Mouse (Mus musculus) spleen, adult 2 months (tissue): ENCODE results near the gene Fbln2. TPM values are rescaled to one million over a fixed set of nuclear protein-coding genes. Genes with fewer than 3 reads are reported as not detected.

Experiments used
- DNase-seq, 2 experiments: peaks; one replicate each; pipeline versions ENCODE4 v3.0.0 to v3.0.0-alpha.2; 2012 to 2021; ENCODE audit warnings: low spot score in 2 of 2, low read depth in 1 of 2
- H3K27ac ChIP-seq: fragments of 200-500 bp; 2 replicates; pipeline ENCODE4 v1.5.1; 2012; ENCODE audit warnings: low read length, inconsistent platforms; ENCODE audit not compliant: insufficient read depth
- H3K27me3 ChIP-seq: fragments of 200-500 bp; 2 replicates; pipeline ENCODE4 v1.6.1; 2012; ENCODE audit warnings: mild to moderate bottlenecking, moderate library complexity, low read length, inconsistent platforms; ENCODE audit not compliant: control insufficient read depth, insufficient read depth
- H3K36me3 ChIP-seq: fragments of 200-500 bp; 2 replicates; pipeline ENCODE4 v1.6.1; 2012; ENCODE audit warnings: mild to moderate bottlenecking, low read length, inconsistent platforms; ENCODE audit not compliant: control insufficient read depth, insufficient read depth
- H3K4me1 ChIP-seq: fragments of 200-500 bp; 2 replicates; pipeline ENCODE4 v1.6.1; 2011; ENCODE audit warnings: inconsistent platforms; ENCODE audit not compliant: control insufficient read depth, insufficient read depth, insufficient read length
- H3K4me3 ChIP-seq: fragments of 200-500 bp; 2 replicates; pipeline ENCODE4 v1.5.1; 2011; ENCODE audit warnings: mild to moderate bottlenecking, inconsistent platforms; ENCODE audit not compliant: insufficient read depth, insufficient read length; ENCODE audit errors: extremely low read depth
- CTCF ChIP-seq: fragments of 200-500 bp; IDR thresholded peaks from 2 replicates; pipeline ENCODE4 v1.5.1; 2011; ENCODE audit warnings: mild to moderate bottlenecking, inconsistent platforms; ENCODE audit not compliant: insufficient read depth, insufficient read length, insufficient replicate concordance; ENCODE audit errors: extremely low read depth
- POLR2A ChIP-seq: fragments of 200-500 bp; IDR thresholded peaks from 2 replicates; pipeline ENCODE4 v1.6.1; 2011; ENCODE audit warnings: low read depth, low read length, inconsistent platforms
- WGBS: fragments of 180-500 bp; shearing (Covaris S2); methylation state at CpG from one replicate; pipeline ENCODE4 v1.1.7; 2018; 5-methylcytosine and 5-hydroxymethylcytosine counted together
- polyA plus RNA-seq: library from polyadenylated mRNA; depleted of rRNA; stranded (reverse); fragments of >200 nt; gene quantifications from 2 replicates; pipeline ENCODE4 v1.2.3, GENCODE M21; 2012

Fbln2 gene
- polyA plus RNA-seq, 1 experiment = 12.0 TPM

GRCm38 (mm10) chr6:91237273-91237672 lies 25.0 kb downstream of the Fbln2 start:
- WGBS = 9% methylated on average over 2 of the region's 2 CpGs
- TF ChIP-seq POLR2A = no peak
- TF ChIP-seq CTCF = no peak
- no peaks in the 10 kb centered on the region for H3K27me3 ChIP-seq
- no peak for DNase-seq
- no peaks in the 10 kb centered on the region for H3K4me1 ChIP-seq
- H3K27ac ChIP-seq = no peak overlapping the region
- H3K36me3 ChIP-seq = no peaks in the 10 kb centered on the region
- H3K4me3 ChIP-seq = no peak overlapping the region

GRCm38 (mm10) chr6:91240537-91240936 lies 28.3 kb downstream of the Fbln2 start:
- Histone ChIP-seq H3K27me3 (no peaks in the 10 kb centered on the region), H3K4me3 (no peak overlapping the region), H3K4me1 (no peaks in the 10 kb centered on the region), H3K27ac (no peak overlapping the region), H3K36me3 (no peaks in the 10 kb centered on the region)
- no peak for DNase-seq
- no peak for TF ChIP-seq CTCF
- no peak for TF ChIP-seq POLR2A
- 74% methylated on average over 2 of the region's 2 CpGs for WGBS

DNA sequence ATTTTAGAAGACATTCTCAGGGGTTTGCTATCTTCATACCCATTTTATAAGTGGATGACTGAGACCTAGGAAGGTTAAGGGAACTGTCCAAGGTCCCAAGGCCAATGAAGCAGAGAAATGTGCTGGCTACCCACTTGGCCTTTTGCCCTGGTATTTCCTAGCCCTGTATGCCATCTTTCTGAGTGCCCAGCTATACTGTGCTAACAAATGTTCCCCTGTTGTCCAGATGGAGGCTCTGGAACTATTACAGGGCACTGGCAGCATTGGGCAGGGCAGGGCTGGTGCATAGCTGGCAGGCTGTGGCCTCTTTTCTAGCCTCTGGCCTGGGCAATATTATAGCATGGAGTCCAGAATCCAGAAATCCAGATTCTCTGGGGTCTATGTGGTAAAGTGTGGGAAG lies 28.7 kb downstream of the Fbln2 start:
- Histone ChIP-seq H3K4me3 (no peak overlapping the region), H3K4me1 (no peaks in the 10 kb centered on the region), H3K36me3 (no peaks in the 10 kb centered on the region), H3K27me3 (no peaks in the 10 kb centered on the region), H3K27ac (no peak overlapping the region)
- no peak for DNase-seq
- TF ChIP-seq CTCF (no peak), POLR2A (no peak)

DNA sequence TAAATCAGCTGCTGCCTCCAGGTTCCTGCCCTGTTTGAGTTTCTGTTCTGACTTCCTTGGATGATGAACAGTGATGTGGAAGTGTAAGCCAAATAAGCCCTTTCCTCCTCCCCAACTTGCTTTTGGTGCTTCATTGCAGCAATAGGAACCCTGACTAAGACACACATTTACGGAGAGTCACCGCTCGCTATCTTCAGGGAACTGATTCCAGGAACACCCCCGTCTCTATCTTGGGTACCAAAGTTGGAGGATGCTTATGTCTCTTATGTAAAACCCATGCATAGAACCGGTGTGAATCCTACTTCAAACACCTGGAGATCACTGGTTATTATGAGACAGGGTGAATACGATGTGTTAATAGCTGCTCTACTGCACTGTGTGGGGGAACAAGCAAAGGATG lies 31.1 kb downstream of the Fbln2 start:
- WGBS = 85% methylated on average over 6 of the region's 6 CpGs
- TF ChIP-seq POLR2A = no peak
- no peak for TF ChIP-seq CTCF
- no peak overlapping the region for H3K27ac ChIP-seq
- no peaks in the 10 kb centered on the region for H3K27me3 ChIP-seq
- H3K4me1 ChIP-seq = no peaks in the 10 kb centered on the region
- H3K4me3 ChIP-seq = no peak overlapping the region
- no peak for DNase-seq
- H3K36me3 ChIP-seq = no peaks in the 10 kb centered on the region

DNA sequence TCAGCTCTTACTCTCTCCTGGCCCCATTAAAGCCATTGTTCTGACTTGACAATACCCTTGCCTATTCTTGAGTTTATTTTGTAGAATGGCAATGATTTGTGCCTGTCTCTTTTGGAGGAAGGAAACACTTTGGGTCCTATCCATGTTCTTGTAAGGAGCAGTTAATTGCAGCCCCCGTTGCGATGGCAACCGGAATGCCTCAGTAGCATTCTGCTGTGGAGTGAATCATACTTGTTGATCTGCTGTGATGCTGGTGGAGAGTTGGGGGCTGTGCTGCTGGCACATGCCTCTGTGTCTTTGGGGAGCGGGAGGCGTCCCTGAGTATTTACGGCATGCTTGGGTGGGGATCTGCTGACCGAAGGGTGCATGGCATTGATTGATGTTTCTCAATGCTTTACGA lies 32.1 kb downstream of the Fbln2 start:
- Histone ChIP-seq H3K27me3 (no peaks in the 10 kb centered on the region), H3K36me3 (no peaks in the 10 kb centered on the region), H3K27ac (no peak overlapping the region), H3K4me1 (no peaks in the 10 kb centered on the region), H3K4me3 (no peak overlapping the region)
- TF ChIP-seq CTCF (no peak), POLR2A (no peak)
- WGBS = 71% methylated on average over 8 of the region's 8 CpGs
- DNase-seq = no peak

DNA sequence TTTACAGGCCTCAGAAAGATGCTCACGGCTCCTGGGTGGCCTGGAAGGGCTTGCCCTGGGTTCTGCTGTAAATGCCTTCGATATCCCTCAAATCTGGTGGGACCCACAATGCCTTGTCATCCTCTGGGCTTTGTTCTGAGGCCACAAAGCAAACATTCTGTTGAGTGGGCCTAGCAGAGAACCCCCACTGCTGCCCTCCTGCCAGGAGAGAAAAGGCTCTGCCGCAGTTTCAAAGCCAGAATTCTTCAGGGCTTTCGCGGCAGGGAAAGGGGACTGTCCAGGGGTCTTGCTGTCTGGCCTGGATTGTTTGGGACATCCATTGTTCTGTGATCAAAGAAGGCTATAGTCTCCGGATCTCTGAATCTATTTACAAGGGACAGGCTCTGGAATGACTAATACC lies 33.1 kb downstream of the Fbln2 start:
- 52% methylated on average over 6 of the region's 6 CpGs for WGBS
- no peak for DNase-seq
- no peak for TF ChIP-seq POLR2A
- TF ChIP-seq CTCF = no peak
- Histone ChIP-seq H3K27me3 (no peaks in the 10 kb centered on the region), H3K27ac (no peak overlapping the region), H3K36me3 (no peaks in the 10 kb centered on the region), H3K4me3 (no peak overlapping the region), H3K4me1 (no peaks in the 10 kb centered on the region)

- Histone ChIP-seq H3K27me3 (no peaks in the 10 kb centered on the region), H3K27ac (no peak overlapping the region), H3K4me1 (no peaks in the 10 kb centered on the region), H3K4me3 (no peak overlapping the region), H3K36me3 (no peaks in the 10 kb centered on the region)
- no peak for TF ChIP-seq CTCF
- no peak for TF ChIP-seq POLR2A
- DNase-seq = no peak
- WGBS = 78% methylated on average over 1 of the region's 1 CpGs
Observed at GRCm38 (mm10) chr6:91247343-91247742, 35.1 kb downstream of the Fbln2 start.

DNA sequence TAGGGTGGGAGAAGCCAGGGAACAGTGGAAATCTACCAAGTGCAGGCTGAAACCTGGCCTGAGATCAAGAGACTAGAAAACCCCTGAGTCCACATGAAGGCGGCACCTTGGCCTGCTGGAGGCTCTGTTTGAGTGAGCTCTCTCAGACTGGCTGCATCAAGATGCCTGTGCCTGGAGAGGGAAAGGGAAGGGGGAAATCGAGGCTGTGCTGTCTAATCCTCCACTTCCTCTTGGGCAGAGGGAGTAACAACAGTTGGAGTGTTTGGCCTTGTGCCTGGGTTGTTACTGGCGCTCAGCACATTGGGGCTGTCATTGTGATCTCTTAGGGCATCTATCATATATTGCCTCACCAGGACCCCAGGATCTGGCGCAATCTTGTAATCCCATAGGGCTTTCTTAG lies 36.4 kb downstream of the Fbln2 start:
- DNase-seq = no peak
- H3K27me3 ChIP-seq = no peaks in the 10 kb centered on the region
- TF ChIP-seq CTCF = no peak
- TF ChIP-seq POLR2A = no peak

More for the DNA sequence above, 36.4 kb downstream of the Fbln2 start:
- 67% methylated on average over 4 of the region's 4 CpGs for WGBS
- Histone ChIP-seq H3K4me1 (no peaks in the 10 kb centered on the region), H3K27ac (no peak overlapping the region), H3K36me3 (no peaks in the 10 kb centered on the region), H3K4me3 (no peak overlapping the region)
